Mouse (Mus musculus) kidney, postnatal 25 days (tissue): ENCODE measurements around the gene Clec1b.

Source experiments
- DNase-seq, 2 experiments: peaks; one replicate each; pipeline ENCODE4 v3.0.0; 2021; ENCODE audit warnings: mixed read lengths in 2 of 2

Clec1b gene

DNA sequence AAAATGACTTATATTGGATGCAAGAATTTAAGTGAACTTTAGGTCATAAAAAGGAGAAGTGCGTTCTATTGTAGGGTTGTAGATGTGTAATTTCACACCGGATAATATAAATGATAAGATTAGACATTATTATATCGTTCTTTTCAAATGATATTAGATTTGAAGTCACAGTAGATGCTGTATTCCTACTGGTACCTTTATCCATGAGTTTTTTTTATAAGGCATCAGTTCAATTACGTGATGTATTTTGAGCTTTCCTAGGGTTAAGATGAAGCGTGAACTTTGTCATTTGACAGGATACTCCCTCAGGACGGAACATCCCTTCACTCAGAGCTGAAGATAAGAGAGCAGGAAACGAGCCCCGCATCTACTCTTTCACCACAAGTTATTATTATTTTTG lies at the start of gene Clec1b:
Clec1b (plus strand) TSS at position 301 of the 400 bp plus-strand sequence.
- DNase-seq: no peak

DNA sequence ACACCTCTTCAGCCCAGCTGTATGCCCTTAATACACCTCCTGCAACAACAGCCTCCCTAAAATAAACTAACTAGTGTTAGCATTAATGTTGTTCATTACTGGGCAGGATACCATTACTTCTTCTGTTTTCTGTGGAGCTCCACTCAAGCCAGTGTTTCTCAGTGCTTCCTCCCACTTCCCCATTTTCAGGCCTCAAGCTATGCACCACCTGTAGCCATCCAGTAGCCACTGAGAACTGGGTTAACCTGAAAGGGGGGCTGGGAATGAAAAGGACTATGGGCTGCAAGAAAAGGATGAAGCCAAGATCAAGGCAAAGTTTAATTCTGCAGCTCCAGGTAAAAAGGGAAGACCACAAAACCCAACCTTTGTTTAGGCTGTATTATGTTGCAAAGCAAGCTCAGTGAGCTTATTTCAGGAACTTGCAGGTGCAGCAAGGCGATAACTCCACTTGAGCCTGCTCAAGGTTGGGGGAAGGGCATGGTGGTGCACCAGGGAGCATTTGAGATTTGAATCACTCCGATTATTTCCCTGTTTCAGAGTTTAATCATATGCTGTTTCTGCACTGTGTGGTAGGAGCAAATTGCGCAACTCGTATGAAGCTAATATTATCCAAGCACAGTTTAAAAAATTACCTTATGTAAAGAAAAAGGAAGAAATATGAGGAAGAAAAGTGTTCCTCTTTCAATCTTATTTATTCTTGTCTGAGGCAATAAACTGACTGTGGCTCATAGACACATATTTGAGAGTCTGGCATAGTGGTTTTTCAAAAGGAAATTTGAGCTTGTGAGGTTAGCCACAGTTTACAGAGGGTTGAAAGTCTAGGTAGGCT lies 47.4 kb upstream of the Clec1b start:
- DNase-seq: peak; percentile 7 to 38

DNA sequence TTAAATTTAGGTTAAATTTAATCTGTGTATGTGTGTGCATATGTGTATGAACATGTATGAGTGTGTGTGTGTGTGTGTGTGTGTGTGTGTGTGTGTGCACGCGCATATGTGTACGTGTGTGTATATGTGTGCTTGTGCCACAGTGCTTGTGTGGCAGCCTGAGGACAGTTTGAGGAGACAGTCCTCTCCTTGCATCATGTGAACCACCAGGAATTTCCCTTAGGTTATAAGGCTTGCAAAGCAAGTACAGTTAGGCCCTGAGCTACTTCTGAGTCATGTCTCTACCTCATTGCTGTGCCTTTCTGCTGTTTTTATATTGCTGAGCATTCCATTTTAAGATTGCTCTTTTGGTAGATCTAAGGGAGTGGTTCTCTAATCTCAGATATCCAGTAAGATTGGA lies 46.0 kb upstream of the Clec1b start:
- DNase-seq: no peak

DNA sequence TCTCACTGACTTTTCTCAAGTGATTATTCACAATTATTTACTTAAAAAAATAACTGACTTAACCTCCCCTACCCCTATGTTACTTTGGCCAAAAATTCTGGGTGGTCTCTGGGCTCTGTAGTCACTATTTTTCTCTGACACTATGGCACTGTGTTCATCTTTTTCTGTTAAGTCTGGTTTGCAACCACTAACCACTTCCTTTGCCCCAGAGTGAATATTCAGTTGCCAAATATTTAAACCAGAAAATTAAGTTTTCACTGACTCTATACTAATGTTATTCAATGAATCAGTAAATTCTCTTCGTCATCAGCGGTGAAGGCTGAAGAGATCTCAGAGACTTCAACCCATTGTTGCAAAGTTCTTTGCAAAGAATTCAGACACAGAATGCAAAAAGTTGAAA lies 41.3 kb upstream of the Clec1b start:
- DNase-seq: no peak

DNA sequence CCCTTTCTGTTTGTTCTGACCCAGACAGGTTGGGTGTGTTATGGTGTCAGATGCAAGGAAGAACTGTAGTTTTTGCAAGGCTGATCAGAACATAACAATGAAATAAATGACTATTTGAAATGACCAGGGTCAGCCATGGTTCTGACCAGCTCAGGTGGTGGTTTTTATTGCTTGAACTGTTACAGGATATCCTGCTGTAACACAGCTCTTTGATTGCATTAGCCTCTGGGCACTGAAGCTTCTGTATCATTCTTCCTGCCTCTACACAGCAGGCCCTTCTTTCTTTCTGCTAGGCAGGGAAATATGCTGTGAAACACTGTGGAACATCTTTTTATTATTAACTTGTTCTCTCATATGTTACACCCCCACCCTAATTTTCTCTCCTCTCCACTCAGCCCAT lies 40.7 kb upstream of the Clec1b start:
- DNase-seq: no peak

DNA sequence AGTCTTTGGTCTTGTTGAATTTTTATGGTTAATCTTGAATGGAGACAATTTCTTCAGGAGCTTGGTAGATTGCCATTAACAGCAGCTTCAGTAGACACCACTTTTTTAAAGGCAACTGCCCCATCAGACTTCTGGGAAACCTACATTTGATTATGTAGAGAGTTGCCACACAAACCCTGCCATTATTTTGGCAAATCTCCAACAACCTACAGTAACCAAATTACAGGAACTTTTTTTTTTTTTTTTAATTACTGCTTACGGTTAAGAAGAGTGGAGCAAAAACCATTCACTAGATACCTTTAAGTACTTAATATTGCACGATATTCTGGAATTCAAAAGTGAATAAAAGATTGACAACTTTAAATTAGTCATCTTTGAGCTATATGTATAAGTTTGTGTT lies 37.6 kb upstream of the Clec1b start:
- DNase-seq: no peak

DNA sequence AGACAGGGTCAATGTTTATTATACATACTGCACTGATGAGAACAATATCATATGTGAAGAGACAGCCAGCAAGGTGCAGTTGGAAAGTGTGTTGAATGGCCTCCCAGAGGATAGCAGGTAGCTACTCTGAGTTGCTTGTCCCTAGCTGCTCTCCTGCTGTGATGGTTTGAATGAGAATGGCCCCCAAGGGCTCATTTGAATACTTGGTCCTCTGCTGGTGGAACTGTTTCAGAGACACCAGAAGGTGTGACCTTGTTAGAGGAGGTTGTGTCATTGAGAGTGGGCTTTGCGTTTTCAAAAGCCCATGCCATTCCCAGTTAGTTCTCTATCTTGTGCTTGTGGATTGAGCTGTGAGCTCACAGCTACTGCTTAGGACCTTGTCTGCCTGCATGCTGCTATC lies 33.2 kb upstream of the Clec1b start:
- DNase-seq: no peak

DNA sequence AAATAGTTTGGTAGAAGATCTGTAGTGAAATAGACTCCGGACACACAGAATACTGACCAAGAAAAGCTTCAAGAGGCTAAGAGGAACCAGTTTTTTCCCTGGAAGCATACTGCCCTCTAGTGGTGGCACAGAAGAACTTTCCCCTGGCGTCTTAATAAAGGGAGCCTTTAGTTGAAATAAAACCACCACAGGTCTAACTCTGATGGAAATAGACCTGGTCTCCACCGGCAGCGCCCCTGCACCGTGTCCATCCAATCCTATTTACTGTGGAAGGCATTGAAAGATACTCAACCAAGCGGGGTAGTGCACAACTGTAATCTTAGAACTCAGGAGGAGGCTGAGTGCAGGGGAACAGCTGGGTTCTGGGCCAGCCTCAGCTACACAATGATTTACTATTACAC lies 31.1 kb upstream of the Clec1b start:
- DNase-seq: peak; percentile 5 to 33

DNA sequence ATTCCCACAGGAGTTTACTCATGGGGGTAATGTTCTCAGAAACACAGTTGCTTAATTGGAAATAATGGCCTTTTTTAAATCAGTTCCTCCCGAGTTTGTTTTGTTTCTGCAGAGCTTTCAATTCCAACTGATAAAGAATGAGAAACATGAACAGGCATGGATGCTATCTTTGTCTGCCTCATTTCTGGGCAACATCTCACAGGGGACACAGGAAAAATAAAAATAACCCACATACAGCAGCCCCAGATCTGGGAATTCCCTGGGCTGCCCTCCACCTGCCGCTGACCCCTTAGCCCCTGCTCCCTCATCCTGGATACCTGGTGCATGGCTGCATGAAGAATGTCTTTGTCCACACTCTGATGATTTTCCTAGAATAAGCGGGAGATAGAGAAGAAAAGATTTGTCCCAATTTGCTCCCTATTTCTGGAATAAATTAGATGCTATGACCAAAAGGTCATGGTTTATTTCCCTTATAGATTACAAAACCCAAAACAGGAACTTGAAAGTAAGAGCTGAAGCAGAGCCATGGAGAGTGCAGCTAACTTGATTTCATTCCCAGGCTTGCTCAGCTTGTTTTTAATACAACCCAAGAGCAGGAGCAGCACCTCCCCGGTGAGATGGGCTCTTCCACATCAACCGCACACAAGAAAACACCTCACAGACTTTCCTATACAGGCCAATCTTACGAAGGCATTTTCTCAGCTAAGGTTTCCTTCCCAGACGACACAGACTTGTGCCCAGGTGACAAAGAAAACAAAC lies 27.5 kb upstream of the Clec1b start:
- DNase-seq: no peak

DNA sequence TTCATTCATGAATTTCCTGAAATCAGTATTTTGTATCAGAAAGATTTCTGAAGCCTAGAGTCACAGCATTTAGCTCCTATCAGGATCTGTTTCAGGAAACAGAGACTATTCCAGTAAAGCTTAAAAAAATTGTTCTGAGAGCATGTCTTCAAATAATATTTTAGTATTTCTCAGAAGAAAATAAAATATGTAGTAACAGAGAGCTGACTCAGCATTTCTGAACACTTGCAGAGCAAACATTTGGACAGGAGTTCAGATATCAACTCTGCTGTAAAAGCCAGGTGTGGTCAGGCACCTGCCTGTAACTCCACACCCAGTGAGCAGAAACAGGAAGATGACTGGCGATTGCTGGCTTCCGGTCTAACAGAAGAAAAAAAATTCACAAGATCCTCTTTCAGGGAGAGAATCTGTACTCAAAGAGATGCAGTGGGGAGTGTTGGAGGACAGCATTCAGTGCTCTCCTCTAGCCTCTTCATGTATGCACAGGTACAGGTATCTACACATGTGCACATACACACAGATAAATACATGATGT lies 22.1 kb upstream of the Clec1b start:
- DNase-seq: no peak

DNA sequence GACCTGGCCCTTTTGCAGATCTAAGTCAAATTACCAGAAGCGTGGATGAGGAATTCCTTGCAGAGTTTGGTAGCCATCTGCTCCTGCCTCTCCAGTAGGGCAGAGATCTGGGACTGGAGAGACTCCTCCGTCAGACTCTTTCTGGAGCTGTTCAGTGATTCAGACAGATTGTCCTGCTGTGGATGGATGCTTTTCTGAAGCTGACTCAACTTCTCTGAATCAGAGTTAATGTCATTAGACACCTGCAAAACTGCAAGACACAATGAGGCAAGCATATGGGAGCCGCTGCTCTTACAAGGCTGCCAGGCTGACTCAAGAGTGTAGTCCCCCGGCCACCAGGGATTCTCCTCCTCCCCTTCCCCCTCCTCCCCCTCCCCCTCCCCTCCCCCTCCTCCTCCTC lies 16.6 kb upstream of the Clec1b start:
- DNase-seq: no peak

DNA sequence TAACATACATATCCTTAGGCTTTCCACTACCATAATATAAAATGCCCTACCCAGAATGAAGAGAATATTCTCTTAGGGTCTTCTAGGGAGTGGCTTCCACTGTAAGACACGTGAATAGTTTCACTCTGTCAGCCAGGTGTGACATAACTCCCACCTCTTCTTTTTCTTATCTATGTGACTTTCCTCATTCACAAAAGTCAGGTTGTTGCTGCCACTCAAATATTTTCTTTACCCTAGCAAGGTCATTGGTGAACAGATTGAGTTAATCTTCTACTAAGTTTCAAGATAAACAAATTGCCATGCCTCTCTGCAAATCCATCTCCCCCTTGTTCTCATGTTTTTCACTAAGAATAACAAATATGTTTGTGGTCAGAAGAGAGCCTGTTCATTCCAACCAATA lies 15.4 kb upstream of the Clec1b start:
- DNase-seq: no peak

DNA sequence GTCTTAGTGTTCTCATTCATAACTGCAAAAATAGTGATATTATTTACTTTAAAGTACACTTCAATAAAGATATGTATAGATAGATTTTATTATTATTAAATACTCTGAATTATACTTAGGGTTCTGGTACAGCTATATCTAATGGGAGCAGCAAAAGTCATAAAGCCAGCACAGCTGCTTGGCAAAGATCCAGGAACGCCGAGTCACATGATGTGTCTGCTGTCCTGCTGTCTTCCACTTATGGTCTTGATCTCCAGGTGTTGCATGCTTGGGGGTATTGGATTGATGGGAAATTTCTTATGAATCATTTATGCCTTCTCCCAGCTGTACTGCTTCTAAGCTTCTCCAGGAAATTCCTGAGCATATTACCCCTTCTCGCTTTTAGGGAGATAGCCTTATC lies 13.6 kb upstream of the Clec1b start:
- DNase-seq: peak; percentile 24 to 34

DNA sequence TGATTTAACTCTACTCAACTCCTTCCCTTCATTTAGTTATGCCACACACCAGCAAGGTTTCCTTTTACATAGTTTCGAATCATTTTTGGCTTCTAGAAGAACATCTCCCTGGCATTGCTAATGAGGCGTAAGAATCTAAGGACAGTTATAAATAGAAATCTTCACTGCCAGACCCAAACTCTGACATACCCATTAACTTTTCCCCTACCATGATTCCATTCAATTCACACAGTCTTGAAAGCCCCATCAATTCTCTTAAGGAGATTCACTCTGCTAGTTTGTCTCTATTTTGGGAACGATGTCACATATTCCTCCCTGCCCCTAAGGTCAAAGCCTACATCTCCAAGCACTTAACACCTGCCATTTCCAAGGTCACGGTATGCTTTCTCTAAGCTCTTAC lies 12.1 kb upstream of the Clec1b start:
- no peak for DNase-seq

DNA sequence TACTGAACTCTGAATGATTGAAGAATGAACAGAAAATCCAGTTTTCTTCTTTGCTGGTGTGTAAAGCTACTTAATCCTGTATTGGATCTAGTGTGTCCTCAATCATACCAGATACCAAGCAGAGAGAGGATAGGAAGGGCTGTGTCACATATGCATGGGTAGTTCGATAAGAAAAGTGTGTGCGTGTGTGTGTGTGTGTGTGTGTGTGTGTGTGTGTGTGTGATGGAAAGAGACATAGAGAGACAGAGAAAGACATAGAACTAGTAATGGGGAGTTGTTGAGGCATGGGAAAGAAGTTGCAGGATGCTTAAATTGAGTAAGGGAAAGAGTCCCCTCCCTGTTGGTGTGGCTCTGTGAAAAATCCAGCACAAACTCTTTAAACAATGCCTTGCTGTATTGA lies 11.3 kb upstream of the Clec1b start, which contains the start of gene Clec12b:
Clec12b (minus strand) TSS at position 101 of the 400 bp plus-strand sequence.
- no peak for DNase-seq

DNA sequence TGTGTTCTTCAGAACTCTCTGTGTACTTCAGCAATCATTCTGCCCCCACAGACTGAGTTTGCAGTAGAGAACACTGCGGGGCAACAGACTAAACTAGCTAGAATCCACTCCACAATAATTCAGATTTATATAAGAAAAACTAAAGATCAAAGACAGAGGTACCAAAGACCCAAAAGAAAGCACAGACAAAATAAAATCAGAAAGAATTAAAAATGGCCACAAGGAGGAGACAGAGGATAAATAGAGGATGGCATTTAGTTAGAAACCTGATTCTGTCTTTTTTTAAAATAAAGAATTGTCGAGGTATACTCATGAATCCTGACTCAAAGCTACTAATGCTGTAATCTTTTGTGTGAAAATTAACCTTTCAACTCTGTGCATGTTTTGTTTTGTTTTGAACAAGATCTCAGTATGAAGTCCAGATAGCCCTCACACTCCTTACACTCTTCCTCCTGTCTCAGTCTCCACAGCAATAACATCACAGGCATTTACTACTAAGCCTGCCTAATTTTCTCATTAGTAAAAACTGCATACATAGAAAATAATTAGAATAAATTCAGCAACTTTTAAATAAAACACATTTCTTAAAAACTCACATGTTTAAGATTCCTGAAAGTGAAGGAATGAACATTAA lies 3.9 kb upstream of the Clec1b start:
- DNase-seq: no peak

DNA sequence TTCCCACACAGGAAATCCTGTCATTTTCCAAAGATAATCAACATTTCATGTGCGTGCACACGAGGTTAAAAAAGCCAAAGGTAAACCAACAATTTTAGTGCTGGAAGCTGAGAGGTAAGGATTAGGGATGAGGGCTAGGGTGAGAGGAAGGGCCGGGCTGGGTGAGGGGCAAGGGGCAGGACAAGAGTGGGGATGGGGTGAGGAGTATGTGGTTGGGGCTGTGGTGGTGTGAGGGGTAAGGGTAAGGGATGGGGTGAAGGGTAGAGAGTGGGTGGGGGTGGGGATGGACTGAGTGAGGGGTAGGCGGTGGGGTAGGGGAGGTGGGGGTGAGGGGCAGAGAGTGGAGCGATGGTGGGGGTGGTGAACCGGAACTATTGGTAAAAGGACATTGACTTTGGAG lies 3.4 kb upstream of the Clec1b start:
- no peak for DNase-seq

DNA sequence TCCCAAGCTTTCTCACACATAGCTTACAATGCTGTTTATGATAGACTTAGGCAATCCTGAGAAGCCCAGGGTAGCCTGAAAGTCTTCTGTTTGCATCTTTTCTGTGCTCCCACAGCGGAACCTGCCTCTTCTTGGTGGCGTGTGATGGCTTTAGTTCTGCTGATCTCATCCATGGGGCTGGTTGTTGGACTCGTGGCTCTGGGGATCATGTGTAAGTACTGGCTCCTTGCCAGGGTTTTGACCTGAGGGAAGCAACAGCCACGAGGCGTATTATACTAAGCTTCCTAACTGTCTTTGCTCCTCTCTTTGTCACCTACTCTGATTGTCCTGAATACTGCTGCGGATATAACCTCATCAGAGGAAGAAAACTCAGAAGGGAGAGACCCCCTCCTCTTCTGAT lies 2.8 kb downstream of the Clec1b start:
- peak; percentile 76 to 82 for DNase-seq

DNA sequence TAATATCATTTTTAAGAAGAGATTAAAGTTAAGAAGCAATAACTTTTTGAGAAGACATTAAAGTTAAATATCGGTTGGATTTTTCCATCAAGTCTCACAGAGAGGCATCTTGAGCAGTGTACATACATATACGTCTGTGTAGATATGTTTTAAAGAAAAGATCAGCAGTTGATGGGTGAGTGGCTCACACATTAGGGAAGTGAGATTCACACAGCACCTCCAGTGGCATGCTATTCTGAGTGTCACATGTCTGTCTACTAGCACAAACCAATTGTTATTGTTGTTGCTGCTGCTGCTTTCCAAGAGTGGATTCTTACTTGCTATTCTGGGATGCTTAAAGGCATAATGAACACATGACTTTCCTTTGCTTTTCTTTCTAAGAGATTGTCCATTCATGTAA lies 5.3 kb downstream of the Clec1b start:
- no peak for DNase-seq

DNA sequence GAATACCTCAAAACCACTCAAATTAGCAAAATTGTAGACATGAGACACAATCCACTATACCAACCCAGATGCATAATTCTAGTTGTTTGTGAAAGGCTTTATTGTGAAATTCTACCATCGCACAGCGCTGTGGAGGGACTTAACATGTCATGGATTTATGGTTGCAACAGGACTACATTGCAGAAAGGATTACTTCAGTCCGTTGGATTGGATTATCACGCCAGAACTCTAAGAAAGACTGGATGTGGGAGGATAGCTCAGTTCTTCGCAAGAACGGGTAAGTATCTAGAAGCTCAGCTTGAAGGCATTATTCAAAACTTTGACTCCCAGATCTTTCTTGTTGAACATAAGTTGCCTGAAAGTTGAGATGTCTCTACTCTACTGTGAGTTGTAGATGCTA lies 6.3 kb downstream of the Clec1b start:
- no peak for DNase-seq

DNA sequence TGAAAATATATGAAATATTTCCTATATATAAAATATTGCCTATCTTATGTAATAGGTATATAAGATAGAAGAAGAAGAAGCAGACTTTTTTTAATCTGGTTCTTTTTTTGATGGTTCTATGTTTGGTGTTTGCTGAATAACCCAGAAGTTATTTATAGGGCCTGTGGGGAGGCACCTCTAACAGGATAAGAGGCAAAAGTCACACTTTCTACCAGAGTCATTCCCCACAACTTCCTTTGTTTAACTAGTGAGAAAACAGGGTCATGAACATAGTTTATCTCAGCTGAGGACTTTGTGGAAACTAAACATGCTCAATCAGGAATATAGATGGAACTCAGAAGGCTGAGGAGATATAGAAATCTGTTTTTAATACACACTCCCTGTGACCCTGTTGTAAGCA lies 8.9 kb downstream of the Clec1b start:
- DNase-seq: no peak

DNA sequence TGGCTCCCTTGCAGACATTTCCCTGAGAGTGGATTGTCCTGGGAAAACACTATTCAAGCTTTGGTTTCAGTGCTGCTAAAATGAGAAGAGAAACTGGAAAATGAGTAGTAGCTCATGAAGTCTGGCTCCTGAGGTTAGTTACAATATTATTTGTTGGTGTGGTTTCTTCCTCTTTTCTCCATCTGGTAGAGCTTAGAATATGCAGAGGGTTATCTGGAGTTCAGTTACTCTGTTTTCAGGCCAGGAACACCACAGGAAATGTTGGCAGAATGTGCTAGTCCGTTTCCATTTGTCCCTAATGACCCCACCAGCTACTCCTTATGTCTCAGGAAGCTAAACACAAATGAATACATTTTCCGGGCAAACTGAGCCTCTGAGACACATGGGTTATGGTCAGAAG lies 10.2 kb downstream of the Clec1b start:
- no peak for DNase-seq

DNA sequence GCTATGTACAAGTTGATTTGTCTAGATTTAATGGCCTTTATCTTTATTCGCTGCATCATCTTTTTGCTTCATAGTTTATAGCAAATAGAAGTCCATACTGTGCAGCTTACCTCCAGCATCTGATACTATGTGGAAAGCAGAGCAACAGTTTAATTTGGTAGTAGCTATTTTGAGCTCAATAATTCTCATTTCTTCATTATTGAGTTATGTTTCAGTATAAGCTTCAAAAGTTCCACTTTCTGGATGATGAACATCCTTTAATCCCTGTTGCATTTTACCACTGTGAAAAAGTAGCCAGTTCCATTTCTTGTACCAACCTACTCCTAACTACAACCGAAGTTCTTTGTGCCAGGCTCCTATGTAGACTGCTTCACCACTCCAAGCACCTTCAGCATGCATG lies 11.5 kb downstream of the Clec1b start, which contains the start of gene Clec9a:
Clec9a (plus strand) TSS at position 301 of the 400 bp plus-strand sequence.
- DNase-seq: no peak
